Mouse (Mus musculus): Measurements from ENCODE around the gene Foxn4. TPM values are rescaled to one million over a fixed set of nuclear protein-coding genes. Genes with fewer than 3 reads are reported as not detected.

The Foxn4 gene
- polyA plus RNA-seq, 1 experiment, result 1.1 TPM

DNA sequence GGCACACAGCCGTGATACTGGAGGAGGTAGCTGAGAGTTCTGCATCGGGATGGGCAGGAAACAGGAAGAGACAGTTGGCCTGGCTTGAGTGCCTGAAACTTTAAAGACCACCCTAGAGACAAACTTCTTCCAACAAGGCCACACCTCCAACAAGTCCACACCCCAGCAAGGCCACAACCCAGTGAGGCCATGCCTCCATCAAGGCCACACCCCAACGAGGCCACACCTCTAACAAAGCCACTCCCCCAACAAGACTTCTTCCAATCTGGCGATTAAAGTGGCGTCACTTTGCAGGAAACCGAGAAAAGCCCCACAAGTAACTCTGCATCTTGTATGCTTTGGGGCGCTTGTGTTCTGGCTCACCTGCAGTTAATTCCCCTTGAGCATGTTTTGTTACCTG, 34.7 kb downstream of the Foxn4 start:
- DNase-seq (ENCODE audit: low read depth), result no peak

DNA sequence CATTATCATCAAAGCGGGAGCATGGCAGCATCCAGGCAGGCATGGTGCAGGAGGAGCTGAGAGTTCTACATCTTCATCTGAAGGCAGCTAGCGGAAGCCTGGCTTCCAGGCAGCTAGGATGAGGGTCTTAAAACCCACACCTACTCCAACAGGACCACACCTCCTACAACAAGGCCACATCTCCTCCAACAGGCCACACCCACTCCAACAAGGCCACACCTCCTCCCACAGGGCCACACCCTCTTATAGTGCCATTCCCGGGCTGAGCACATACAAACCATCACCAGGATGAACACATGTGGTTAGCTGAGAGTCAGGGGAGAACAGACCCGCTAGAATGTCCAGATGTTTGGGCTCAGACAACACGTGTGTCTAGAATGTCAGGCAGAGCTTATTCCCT, 44.7 kb downstream of the Foxn4 start:
- no peak for TF ChIP-seq POLR2A (IDR thresholded peaks at IDR 0.05; ENCODE audit: borderline replicate concordance, extremely low read depth, insufficient read depth, insufficient read length, poor library complexity, severe bottlenecking)
- no peak for TF ChIP-seq CTCF (IDR thresholded peaks at IDR 0.05; ENCODE audit: borderline replicate concordance, extremely low read depth, insufficient read depth, insufficient read length)

More for the DNA sequence above, 34.7 kb downstream of the Foxn4 start:
- TF ChIP-seq POLR2A (IDR thresholded peaks at IDR 0.05; ENCODE audit: borderline replicate concordance, extremely low read depth, insufficient read depth, insufficient read length, poor library complexity, severe bottlenecking), result no peak
- TF ChIP-seq CTCF (IDR thresholded peaks at IDR 0.05; ENCODE audit: borderline replicate concordance, extremely low read depth, insufficient read depth, insufficient read length), result no peak

DNA sequence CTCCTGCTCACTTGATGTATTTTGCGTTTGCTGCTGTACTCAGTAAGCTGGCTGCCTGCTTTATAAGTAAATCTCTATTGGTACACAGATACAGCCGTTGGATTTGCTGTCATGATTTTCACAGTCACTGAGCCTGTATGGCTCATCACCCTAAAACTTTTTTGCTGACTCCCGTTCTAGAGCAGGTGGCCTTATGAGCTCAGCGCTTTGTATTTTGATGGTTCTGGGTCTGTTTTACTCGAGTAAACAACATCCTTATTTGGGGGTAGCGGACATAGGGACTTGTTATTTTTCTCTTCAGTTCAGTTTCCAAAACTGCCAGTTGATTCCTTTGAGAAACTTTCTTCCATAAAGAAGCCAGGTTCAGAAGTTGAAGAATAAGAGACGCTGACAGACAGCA, 47.6 kb downstream of the Foxn4 start:
- no peak for TF ChIP-seq CTCF (IDR thresholded peaks at IDR 0.05; ENCODE audit: borderline replicate concordance, extremely low read depth, insufficient read depth, insufficient read length)
- no peak for DNase-seq (ENCODE audit: low read depth)

More for the DNA sequence above, 44.7 kb downstream of the Foxn4 start:
- DNase-seq (ENCODE audit: low read depth), result no peak

DNA sequence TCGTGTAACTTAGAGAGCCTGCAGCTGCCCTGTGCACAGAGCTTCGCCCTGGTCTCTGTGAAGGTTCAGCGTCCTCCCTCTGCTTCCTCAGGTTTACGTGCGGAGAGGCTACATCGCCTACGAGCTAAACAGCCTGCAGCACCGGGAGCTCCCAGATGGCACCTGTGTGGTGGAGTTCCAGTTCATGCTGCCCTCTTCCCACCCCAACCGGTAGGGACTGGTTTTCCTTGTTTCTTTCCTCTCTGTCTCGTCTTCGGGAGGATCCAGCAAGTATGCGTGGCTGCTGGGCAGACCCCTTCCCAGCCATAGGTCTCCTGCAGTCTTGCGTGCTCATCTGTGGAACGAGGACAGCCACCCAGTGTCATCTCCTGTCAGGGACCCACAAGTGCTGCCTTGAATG, 54.8 kb downstream of the Foxn4 start:
- no peak for TF ChIP-seq POLR2A (IDR thresholded peaks at IDR 0.05; ENCODE audit: borderline replicate concordance, extremely low read depth, insufficient read depth, insufficient read length, poor library complexity, severe bottlenecking)
- no peak for TF ChIP-seq CTCF (IDR thresholded peaks at IDR 0.05; ENCODE audit: borderline replicate concordance, extremely low read depth, insufficient read depth, insufficient read length)
- DNase-seq (ENCODE audit: low read depth), result no peak

DNA sequence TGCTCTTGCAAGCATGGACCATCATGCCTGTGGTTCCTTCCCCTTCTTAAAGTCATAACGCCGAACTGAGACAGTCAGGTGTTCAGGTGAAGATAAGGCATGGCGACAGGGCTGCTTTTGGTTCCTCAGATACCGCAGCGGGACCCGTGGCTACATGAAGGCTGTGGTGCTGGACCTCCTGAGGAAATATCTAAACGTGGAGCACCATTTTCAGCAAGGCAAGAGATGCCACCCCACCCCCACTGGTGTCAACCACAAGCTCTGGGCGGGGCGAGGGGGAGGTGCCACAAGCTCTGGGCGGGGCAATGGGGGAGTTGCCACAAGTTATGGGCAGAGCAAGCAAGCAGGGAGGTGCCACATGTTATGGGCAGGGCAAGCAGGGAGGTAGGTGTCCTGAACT, 60.4 kb downstream of the Foxn4 start:
- no peak for DNase-seq (ENCODE audit: low read depth)
- TF ChIP-seq CTCF (IDR thresholded peaks at IDR 0.05; ENCODE audit: borderline replicate concordance, extremely low read depth, insufficient read depth, insufficient read length) (no peak), POLR2A (IDR thresholded peaks at IDR 0.05; ENCODE audit: borderline replicate concordance, extremely low read depth, insufficient read depth, insufficient read length, poor library complexity, severe bottlenecking) (no peak)

DNA sequence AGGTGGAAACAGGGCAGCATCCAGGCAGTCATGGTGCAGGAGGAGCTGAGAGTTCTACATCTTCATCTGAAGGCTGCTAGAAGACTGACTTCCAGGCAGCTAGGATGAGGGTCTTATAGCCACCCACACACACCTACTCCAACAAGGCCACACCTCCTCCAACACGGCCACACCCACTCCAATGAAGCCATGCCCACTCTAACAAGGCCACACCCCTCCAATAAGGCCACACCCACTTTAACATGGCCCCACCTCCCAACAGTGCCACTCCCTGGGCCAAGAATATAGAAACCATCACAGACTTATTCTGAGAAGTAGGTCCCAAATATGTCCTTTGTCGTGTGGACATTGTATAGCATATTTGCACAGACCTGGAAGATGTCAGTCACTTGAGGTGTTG, 67.4 kb downstream of the Foxn4 start:
- DNase-seq (ENCODE audit: low read depth), result no peak
- TF ChIP-seq POLR2A (IDR thresholded peaks at IDR 0.05; ENCODE audit: borderline replicate concordance, extremely low read depth, insufficient read depth, insufficient read length, poor library complexity, severe bottlenecking), result no peak
- no peak for TF ChIP-seq CTCF (IDR thresholded peaks at IDR 0.05; ENCODE audit: borderline replicate concordance, extremely low read depth, insufficient read depth, insufficient read length)

Other genes starting within 250 kb of the Foxn4 start
- gene Usp30, start 208.3 kb downstream of the Foxn4 start, polyA plus RNA-seq (2012; rRNA removed), result 40.0 and 41.6 TPM in 2 replicates
- gene Svop, start 182.2 kb downstream of the Foxn4 start, polyA plus RNA-seq (2012; rRNA removed), result 70.1 and 81.5 TPM in 2 replicates
- gene Alkbh2, start 145.6 kb downstream of the Foxn4 start, polyA plus RNA-seq (2012; rRNA removed), result 7.9 and 14.0 TPM in 2 replicates
- 8.8 and 16.4 TPM in 2 replicates for gene Ung, start 143.4 kb downstream of the Foxn4 start, polyA plus RNA-seq (2012; rRNA removed)
- 2.4 and 5.3 TPM in 2 replicates for gene Acacb, start 127.3 kb downstream of the Foxn4 start, polyA plus RNA-seq (2012; rRNA removed)
- gene Myo1h, start 15.4 kb upstream of the Foxn4 start, polyA plus RNA-seq (2012; rRNA removed), result 0.37 and 0.47 TPM in 2 replicates
- gene Kctd10, start 106.7 kb upstream of the Foxn4 start, polyA plus RNA-seq (2012; rRNA removed), result 91.8 and 96.2 TPM in 2 replicates
- 63.1 and 66.4 TPM in 2 replicates for gene Ube3b, start 106.8 kb upstream of the Foxn4 start, polyA plus RNA-seq (2012; rRNA removed)
- gene Mmab, start 170.3 kb upstream of the Foxn4 start, polyA plus RNA-seq (2012; rRNA removed), result 26.2 and 28.3 TPM in 2 replicates
- gene Mvk, start 170.5 kb upstream of the Foxn4 start, polyA plus RNA-seq (2012; rRNA removed), result 63.8 and 67.6 TPM in 2 replicates